Mouse (Mus musculus): ENCODE results near the gene Rpl31. TPM values are rescaled to one million over a fixed set of nuclear protein-coding genes. Genes with fewer than 3 reads are reported as not detected.

The Rpl31 gene
- total RNA-seq (2021), result 100 to 1,000 TPM; 517 to 581 TPM

GRCm38 (mm10) chr1:39367601-39368266, at the start of gene Rpl31:
Gene Rpl31, plus strand, starts transcription at chr1:39367842.
- peak; percentile 97 to 98 for DNase-seq
- intact Hi-C loops (cut with DNase I), result loop anchor here (2.0 kb wide), 1 partner anchor 111 kb away; the partner anchor contains the start of gene Tbc1d8

GRCm38 (mm10) chr1:39317935-39318334, 49.7 kb upstream of the Rpl31 start:
- intact Hi-C loops (cut with DNase I), result no loop called here
- DNase-seq, result peak in 1 of 2 experiments; percentile 32

GRCm38 (mm10) chr1:39318870-39319269, 48.8 kb upstream of the Rpl31 start:
- intact Hi-C loops (cut with DNase I), result no loop called here
- DNase-seq, result no peak

GRCm38 (mm10) chr1:39321954-39322353, 45.7 kb upstream of the Rpl31 start:
- DNase-seq, result no peak
- intact Hi-C loops (cut with DNase I), result no loop called here

- intact Hi-C loops (cut with DNase I), result no loop called here
These were observed 42.4 kb upstream of the Rpl31 start for GRCm38 (mm10) chr1:39325228-39325627.

GRCm38 (mm10) chr1:39327546-39327945, 40.1 kb upstream of the Rpl31 start:
- intact Hi-C loops (cut with DNase I), result no loop called here
- no peak for DNase-seq

More at GRCm38 (mm10) chr1:39325228-39325627, 42.4 kb upstream of the Rpl31 start:
- no peak for DNase-seq

- DNase-seq, result peak; percentile 33 to 42
These were observed 36.6 kb upstream of the Rpl31 start for GRCm38 (mm10) chr1:39330857-39331594.

GRCm38 (mm10) chr1:39332456-39332855, 35.2 kb upstream of the Rpl31 start:
- DNase-seq, result no peak
- intact Hi-C loops (cut with DNase I), result loop anchor here (5.0 kb wide), 1 partner anchor 45 kb away; no protein-coding TSS in a partner anchor

More at GRCm38 (mm10) chr1:39330857-39331594, 36.6 kb upstream of the Rpl31 start:
- intact Hi-C loops (cut with DNase I), result loop anchor here (5.0 kb wide), 1 partner anchor 44 kb away; no protein-coding TSS in a partner anchor

- DNase-seq, result no peak
- intact Hi-C loops (cut with DNase I), result no loop called here
These were observed 32.0 kb upstream of the Rpl31 start for GRCm38 (mm10) chr1:39335561-39336196.

GRCm38 (mm10) chr1:39336788-39337187, 30.9 kb upstream of the Rpl31 start:
- no peak for DNase-seq
- intact Hi-C loops (cut with DNase I), result no loop called here

- intact Hi-C loops (cut with DNase I), result no loop called here
- no peak for DNase-seq
These were observed 28.8 kb upstream of the Rpl31 start for GRCm38 (mm10) chr1:39338831-39339230.

GRCm38 (mm10) chr1:39339455-39339854, 28.2 kb upstream of the Rpl31 start:
- DNase-seq, result no peak
- intact Hi-C loops (cut with DNase I), result no loop called here

GRCm38 (mm10) chr1:39340156-39340555, 27.5 kb upstream of the Rpl31 start:
- no peak for DNase-seq
- intact Hi-C loops (cut with DNase I), result loop anchor here (1.0 to 5.0 kb wide), 3 partner anchors 148 to 339 kb away; partner anchors contain the start of gene Npas2

- intact Hi-C loops (cut with DNase I), result loop anchor here (1.0 to 5.0 kb wide), 3 partner anchors 148 to 339 kb away; partner anchors contain the start of gene Npas2
- peak; percentile 41 to 46 for DNase-seq
These were observed 27.0 kb upstream of the Rpl31 start for GRCm38 (mm10) chr1:39340647-39341046.

- intact Hi-C loops (cut with DNase I), result loop anchor here (5.0 kb wide), 1 partner anchor 150 kb away; the partner anchor contains the start of gene Npas2
- DNase-seq, result no peak
These were observed 25.8 kb upstream of the Rpl31 start for GRCm38 (mm10) chr1:39341807-39342206.

- intact Hi-C loops (cut with DNase I), result loop anchor here (5.0 kb wide), 1 partner anchor 151 kb away; the partner anchor contains the start of gene Npas2
These were observed 24.4 kb upstream of the Rpl31 start for GRCm38 (mm10) chr1:39343242-39343641.

GRCm38 (mm10) chr1:39344981-39345600, 22.6 kb upstream of the Rpl31 start:
- DNase-seq, result no peak
- intact Hi-C loops (cut with DNase I), result loop anchor here (5.0 kb wide), 1 partner anchor 153 kb away; the partner anchor contains the start of gene Npas2

More at GRCm38 (mm10) chr1:39343242-39343641, 24.4 kb upstream of the Rpl31 start:
- no peak for DNase-seq

- peak; percentile 20 to 41 for DNase-seq
- intact Hi-C loops (cut with DNase I), result no loop called here
These were observed 18.6 kb upstream of the Rpl31 start for GRCm38 (mm10) chr1:39349001-39349400.

- no peak for DNase-seq
- intact Hi-C loops (cut with DNase I), result no loop called here
These were observed 18.2 kb upstream of the Rpl31 start for GRCm38 (mm10) chr1:39349427-39349826.
